Mouse (Mus musculus) liver, postnatal 0 days (tissue): ENCODE data around the gene Sox5. TPM values are rescaled to one million over a fixed set of nuclear protein-coding genes. Genes with fewer than 3 reads are reported as not detected.

Experiments used
- ATAC-seq: fragments of 200-750 bp; cut with Nextera tagmentation; 2 replicates; pipeline ENCODE4 v1.8.0; 2017; ENCODE audit warnings: mild to moderate bottlenecking, moderate library complexity
- DNase-seq: peaks from one replicate; pipeline ENCODE4 v3.0.0-alpha.2; 2016
- H3K27ac ChIP-seq: fragments of 300-500 bp; sonication (generic); 2 replicates; pipeline ENCODE4 v1.5.1; 2014; ENCODE audit warnings: antibody characterized with exemption, moderate library complexity, mild to moderate bottlenecking, low read depth
- H3K27me3 ChIP-seq: fragments of 300-500 bp; sonication (generic); 2 replicates; pipeline ENCODE4 v1.6.1; 2014; ENCODE audit warnings: low read length, control low read depth, mixed read lengths; ENCODE audit not compliant: insufficient read depth
- H3K36me3 ChIP-seq: fragments of 300-500 bp; sonication (generic); replicated peaks from 2 replicates; pipeline ENCODE4 v1.6.1; 2014; ENCODE audit warnings: mild to moderate bottlenecking, control low read depth, low read length, moderate library complexity, mixed read lengths; ENCODE audit not compliant: insufficient read depth
- H3K4me1 ChIP-seq: fragments of 300-500 bp; sonication (generic); 2 replicates; pipeline ENCODE4 v1.6.1; 2014; ENCODE audit warnings: antibody characterized with exemption, mild to moderate bottlenecking, control low read depth; ENCODE audit not compliant: insufficient read depth
- H3K4me2 ChIP-seq: fragments of 300-500 bp; sonication (generic); 2 replicates; pipeline ENCODE4 v1.6.1; 2014; ENCODE audit warnings: low read depth, mild to moderate bottlenecking, low read length, moderate library complexity, mixed read lengths
- H3K4me3 ChIP-seq: fragments of 300-500 bp; sonication (generic); 2 replicates; pipeline ENCODE4 v1.5.1; 2014; ENCODE audit warnings: low read depth, low read length
- H3K9ac ChIP-seq: fragments of 300-500 bp; sonication (generic); replicated peaks from 2 replicates; pipeline ENCODE4 v1.6.1; 2014; ENCODE audit warnings: mild to moderate bottlenecking, moderate library complexity
- H3K9me3 ChIP-seq: fragments of 300-500 bp; sonication (generic); 2 replicates; pipeline ENCODE4 v1.6.1; 2016; ENCODE audit warnings: mild to moderate bottlenecking, control low read depth, low read length, mixed read lengths
- CTCF ChIP-seq: sonication (generic); IDR thresholded peaks from 2 replicates; pipeline ENCODE4 v1.5.1; 2016; ENCODE audit warnings: antibody characterized with exemption, low read depth
- EP300 ChIP-seq: IDR thresholded peaks from 2 replicates; pipeline ENCODE4 v1.6.1; 2016; ENCODE audit warnings: antibody characterized with exemption, low read depth, mild to moderate bottlenecking
- WGBS: fragments of 180-500 bp; shearing (Covaris S2); extraction: QIAGEN DNeasy Blood & Tissue Kit; methylation state at CpG from one replicate; pipeline ENCODE4 v1.1.7; 2014; ENCODE audit not compliant: insufficient replicate concordance; 5-methylcytosine and 5-hydroxymethylcytosine counted together
- polyA plus RNA-seq: library from polyadenylated mRNA; unstranded; fragments of >200 nt; fragmentation: Nextera tagmentation; extraction: Ambion mirVana; gene quantifications from 2 replicates; pipeline ENCODE4 v1.2.1, GENCODE M21; 2015

Sox5 gene
- polyA plus RNA-seq, 1 experiment from 2014 or later, result 7.5 TPM

DNA sequence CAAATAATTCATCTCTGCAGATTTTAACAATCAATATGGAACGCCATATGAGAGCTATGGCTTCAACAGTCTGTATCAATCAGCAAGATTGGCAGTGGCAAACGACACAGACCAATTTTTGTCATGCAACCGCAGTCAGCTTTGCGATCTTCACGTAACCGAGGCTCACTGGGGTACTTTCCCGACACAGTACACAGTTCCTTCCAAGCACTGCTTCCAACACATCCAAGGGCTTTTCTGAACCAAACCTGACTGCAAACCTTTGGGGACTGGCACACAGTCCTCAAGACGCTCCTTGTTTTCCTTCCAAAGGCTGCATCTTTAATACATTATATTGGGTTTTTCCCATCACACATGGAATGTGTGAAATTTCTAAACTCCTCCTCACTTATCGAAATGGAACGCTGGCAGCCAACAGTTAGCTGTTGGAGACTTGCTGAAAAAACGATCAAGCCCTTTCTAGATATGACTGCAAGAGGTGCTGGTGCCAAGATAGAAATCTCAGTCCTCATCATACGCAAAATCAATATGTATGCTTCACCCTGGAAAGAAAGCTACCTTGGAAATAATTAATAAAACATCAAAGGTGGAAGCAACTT, 474.1 kb downstream of the Sox5 start:
- H3K4me1 ChIP-seq, result no peaks in the 10 kb centered on the region; the same call in 1 of the 2 replicates
- no peak for DNase-seq
- no peaks in the 10 kb centered on the region for H3K27me3 ChIP-seq
- no peaks in the 10 kb centered on the region for H3K9me3 ChIP-seq
- no peak overlapping the region for H3K9ac ChIP-seq
- H3K4me2 ChIP-seq, result no peak overlapping the region
- WGBS, result 81% methylated on average over 12 of the region's 12 CpGs
- no peak for TF ChIP-seq EP300
- no peak for TF ChIP-seq CTCF
- H3K36me3 ChIP-seq, result no peaks in the 10 kb centered on the region
- no peak overlapping the region for H3K27ac ChIP-seq
- no peak overlapping the region for H3K4me3 ChIP-seq
- ATAC-seq, result no peak

DNA sequence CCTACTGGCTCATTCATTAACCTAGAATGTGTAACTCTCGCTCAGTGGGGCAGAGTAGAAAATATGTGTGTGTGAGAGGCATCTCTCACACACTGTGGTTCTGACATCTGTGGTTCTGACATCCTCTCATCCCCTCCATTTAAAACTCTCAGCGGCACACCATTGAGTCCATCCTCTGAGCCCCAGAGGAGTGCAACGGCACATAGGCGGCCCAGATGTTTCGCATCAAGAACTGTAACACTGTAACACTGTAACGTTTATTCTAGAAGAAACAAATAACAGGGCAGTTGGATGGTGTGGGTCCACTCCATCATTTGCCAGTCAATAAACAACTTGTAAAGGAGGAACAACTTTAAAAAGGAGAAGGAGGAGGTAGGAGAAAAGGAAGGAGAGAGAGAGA, 479.0 kb downstream of the Sox5 start:
- WGBS, result 90% methylated on average over 6 of the region's 6 CpGs
- no peaks in the 10 kb centered on the region for H3K9me3 ChIP-seq
- ATAC-seq, result no peak
- DNase-seq, result no peak
- no peaks in the 10 kb centered on the region for H3K27me3 ChIP-seq
- no peak overlapping the region for H3K4me2 ChIP-seq
- H3K9ac ChIP-seq, result no peak overlapping the region
- no peak overlapping the region for H3K4me3 ChIP-seq
- no peak overlapping the region for H3K27ac ChIP-seq
- H3K4me1 ChIP-seq, result no peaks in the 10 kb centered on the region
- TF ChIP-seq CTCF (no peak), EP300 (no peak)
- no peaks in the 10 kb centered on the region for H3K36me3 ChIP-seq

GRCm38 (mm10) chr6:144301082-144301481, 480.7 kb downstream of the Sox5 start:
- Histone ChIP-seq H3K36me3 (no peaks in the 10 kb centered on the region), H3K4me2 (no peak overlapping the region), H3K4me3 (no peak overlapping the region), H3K4me1 (no peaks in the 10 kb centered on the region), H3K9ac (no peak overlapping the region), H3K27me3 (no peaks in the 10 kb centered on the region), H3K9me3 (no peaks in the 10 kb centered on the region), H3K27ac (no peak overlapping the region)
- DNase-seq, result no peak
- 68% methylated on average over 4 of the region's 4 CpGs for WGBS
- no peak for ATAC-seq
- TF ChIP-seq CTCF, result no peak
- no peak for TF ChIP-seq EP300

- Histone ChIP-seq H3K9ac (no peak overlapping the region), H3K4me1 (no peaks in the 10 kb centered on the region), H3K27ac (no peak overlapping the region), H3K4me2 (no peak overlapping the region), H3K9me3 (peaks cover 10% of the 10 kb centered on the region; the same call in 1 of the 2 replicates), H3K27me3 (no peaks in the 10 kb centered on the region), H3K4me3 (no peak overlapping the region), H3K36me3 (no peaks in the 10 kb centered on the region)
- DNase-seq (no peak), ATAC-seq (no peak)
- TF ChIP-seq CTCF (no peak), EP300 (no peak)
- WGBS, result 51% methylated on average over 7 of the region's 7 CpGs
Measured at GRCm38 (mm10) chr6:144299503-144299858, 482.3 kb downstream of the Sox5 start.

DNA sequence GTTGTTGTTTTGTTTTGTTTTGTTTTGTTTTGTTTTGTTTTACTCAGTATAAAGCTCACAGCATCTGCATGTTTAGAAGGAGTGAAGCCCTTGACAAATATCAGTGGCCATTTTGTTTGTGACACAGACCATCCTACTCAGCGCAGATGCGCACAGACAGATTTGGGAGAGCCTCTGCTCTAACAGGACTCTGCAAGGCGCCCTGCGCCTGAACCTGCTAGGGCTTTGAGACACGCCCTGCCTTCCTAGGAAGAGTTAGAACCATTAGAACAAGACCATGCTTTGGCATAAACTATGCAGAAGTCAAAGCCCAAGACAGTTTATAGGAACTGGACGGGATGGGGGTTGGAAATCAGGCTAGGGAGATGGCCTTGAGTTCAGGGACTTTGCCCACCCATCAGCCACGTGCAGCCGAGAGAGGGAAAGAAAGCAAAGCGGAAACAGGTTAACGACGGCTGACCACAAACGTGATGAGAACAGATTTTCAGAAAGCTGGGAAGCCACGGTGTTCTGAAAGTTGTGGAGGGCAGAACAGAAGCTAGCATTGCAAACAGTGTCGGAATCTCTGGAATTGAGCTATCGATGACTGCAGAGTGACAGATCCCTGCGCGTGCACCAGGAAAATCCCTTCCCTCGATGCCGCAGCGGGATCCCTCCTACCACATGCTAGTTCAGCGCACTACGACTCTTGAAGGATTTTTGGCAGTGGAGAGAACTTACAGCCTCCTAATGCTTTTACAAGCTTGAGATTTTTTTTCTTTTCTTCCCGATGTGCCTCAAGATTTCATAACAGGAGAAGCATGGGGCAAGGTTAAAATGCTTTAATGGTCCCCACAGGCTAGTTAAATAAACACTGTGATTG, 482.9 kb downstream of the Sox5 start:
- no peak for ATAC-seq
- Histone ChIP-seq H3K4me3 (no peak overlapping the region), H3K27me3 (no peaks in the 10 kb centered on the region), H3K9ac (no peak overlapping the region), H3K9me3 (peaks cover 10% of the 10 kb centered on the region; the same call in 1 of the 2 replicates), H3K36me3 (no peaks in the 10 kb centered on the region), H3K4me1 (no peaks in the 10 kb centered on the region), H3K4me2 (no peak overlapping the region), H3K27ac (no peak overlapping the region)
- 65% methylated on average over 23 of the region's 23 CpGs for WGBS
- DNase-seq, result no peak
- TF ChIP-seq EP300, result no peak
- no peak for TF ChIP-seq CTCF

GRCm38 (mm10) chr6:144297846-144298245, 483.9 kb downstream of the Sox5 start:
- peaks cover 10% of the 10 kb centered on the region; the same call in 1 of the 2 replicates for H3K9me3 ChIP-seq
- H3K9ac ChIP-seq, result no peak overlapping the region
- no peak overlapping the region for H3K4me3 ChIP-seq
- no peaks in the 10 kb centered on the region for H3K36me3 ChIP-seq
- no peak overlapping the region for H3K4me2 ChIP-seq
- no peak overlapping the region for H3K27ac ChIP-seq
- WGBS, result 83% methylated on average over 5 of the region's 5 CpGs
- TF ChIP-seq EP300 (no peak), CTCF (no peak)
- ATAC-seq, result no peak
- no peaks in the 10 kb centered on the region for H3K4me1 ChIP-seq
- H3K27me3 ChIP-seq, result no peaks in the 10 kb centered on the region
- DNase-seq, result no peak
